Mouse (Mus musculus): ENCODE data around the gene Scube1. TPM values are rescaled to one million over a fixed set of nuclear protein-coding genes. Genes with fewer than 3 reads are reported as not detected.

Scube1 gene
- total and polyA plus RNA-seq, 3 experiments = not detected

DNA sequence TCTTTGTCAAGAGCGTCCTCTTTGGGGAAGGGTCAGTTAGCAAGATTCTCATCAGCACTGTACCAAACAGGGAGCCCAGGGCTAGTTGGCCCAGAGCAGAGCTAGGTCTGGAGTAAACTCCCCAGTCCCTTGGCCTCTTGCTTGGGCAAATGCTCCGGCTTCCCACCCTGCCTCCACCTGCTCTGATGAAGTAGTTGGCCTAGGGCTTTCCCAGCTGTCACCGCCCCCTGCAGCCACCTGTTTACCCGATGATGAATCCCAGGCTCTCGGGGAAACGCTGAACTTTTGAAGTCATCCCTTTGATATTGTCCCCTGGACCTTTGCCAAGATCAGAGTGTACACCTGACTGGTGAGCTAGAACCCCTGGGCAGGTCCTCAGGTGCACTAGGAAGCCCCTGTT lies 88.1 kb downstream of the Scube1 start:
- no peaks in the 10 kb centered on the region for H3K79me2 ChIP-seq (ENCODE audit: control insufficient read depth, insufficient read depth, low read length, poor library complexity)
- no peak overlapping the region for H3K9ac ChIP-seq (ENCODE audit: control insufficient read depth, low read depth, low read length, poor library complexity, severe bottlenecking)
- no peaks in the 10 kb centered on the region for H3K4me1 ChIP-seq (ENCODE audit: control insufficient read depth in 1 of 2, insufficient read depth in 2 of 2, low read length in 2 of 2)
- TF ChIP-seq RAD21 (IDR thresholded peaks at IDR 0.05; ENCODE audit: low read depth, low read length) = no peak
- no peak for TF ChIP-seq ELF1 (IDR thresholded peaks at IDR 0.05; ENCODE audit: low read depth, low read length)
- no peak for TF ChIP-seq EP300 (IDR thresholded peaks at IDR 0.05; ENCODE audit: low read depth in 1 of 2, low read length in 2 of 2)
- no peak for TF ChIP-seq E2F4 (IDR thresholded peaks at IDR 0.05; ENCODE audit: borderline replicate concordance, low read depth, low read length)
- no peak for TF ChIP-seq SIN3A (IDR thresholded peaks at IDR 0.05; ENCODE audit: low read length)
- TF ChIP-seq JUND (IDR thresholded peaks at IDR 0.05; ENCODE audit: low read depth, low read length) = no peak
- TF ChIP-seq RCOR1 (IDR thresholded peaks at IDR 0.05; ENCODE audit: low read depth, low read length) = no peak
- no peak for TF ChIP-seq KAT2A (conservative IDR thresholded peaks at IDR 0.05; ENCODE audit: low read depth, low read length)
- no peak for TF ChIP-seq CTCF (IDR thresholded peaks at IDR 0.05 in 2 of 3, conservative IDR thresholded peaks at IDR 0.05 in 1 of 3; ENCODE audit: control insufficient read depth in 1 of 3, insufficient read depth in 1 of 3, low read depth in 2 of 3, low read length in 3 of 3, poor library complexity in 1 of 3, severe bottlenecking in 1 of 3)
- no peak for TF ChIP-seq CHD1 (IDR thresholded peaks at IDR 0.05; ENCODE audit: low read depth, low read length)
- TF ChIP-seq ZKSCAN1 (IDR thresholded peaks at IDR 0.05; ENCODE audit: low read depth, low read length) = no peak
- no peak for TF ChIP-seq ETS1 (IDR thresholded peaks at IDR 0.05; ENCODE audit: low read depth, low read length)
- no peak for TF ChIP-seq MYB (IDR thresholded peaks at IDR 0.05; ENCODE audit: low read depth, low read length)
- TF ChIP-seq POLR2AphosphoS2 (IDR thresholded peaks at IDR 0.05; ENCODE audit: low read length) = no peak
- no peak for TF ChIP-seq MAFK (IDR thresholded peaks at IDR 0.05; ENCODE audit: borderline replicate concordance, low read depth, low read length)
- no peak for TF ChIP-seq HCFC1 (IDR thresholded peaks at IDR 0.05; ENCODE audit: low read depth, low read length)
- no peak for TF ChIP-seq MAX (IDR thresholded peaks at IDR 0.05; ENCODE audit: low read length)
- no peak for TF ChIP-seq ZMIZ1 (IDR thresholded peaks at IDR 0.05; ENCODE audit: low read depth, low read length)
- TF ChIP-seq ZNF384 (IDR thresholded peaks at IDR 0.05; ENCODE audit: low read depth, low read length) = no peak
- DNase-seq (ENCODE audit: low read depth, low spot score) = no peak
- no peak overlapping the region for H3K4me3 ChIP-seq (ENCODE audit: control insufficient read depth in 1 of 2, insufficient read depth in 1 of 2, low read depth in 2 of 2, low read length in 2 of 2)
- no peaks in the 10 kb centered on the region for H3K36me3 ChIP-seq (ENCODE audit: control insufficient read depth in 1 of 2, insufficient read depth in 2 of 2, low read length in 2 of 2)
- no peak overlapping the region for H3K27ac ChIP-seq (ENCODE audit: control insufficient read depth, low read depth, low read length)
- H3K9me3 ChIP-seq (replicated peaks; ENCODE audit: insufficient read depth, low read length) = no peaks in the 10 kb centered on the region
- H3K27me3 ChIP-seq (ENCODE audit: control insufficient read depth in 1 of 2, insufficient read depth in 2 of 2, low read length in 2 of 2) = no peaks in the 10 kb centered on the region; a peak in 1 of 4 replicates

DNA sequence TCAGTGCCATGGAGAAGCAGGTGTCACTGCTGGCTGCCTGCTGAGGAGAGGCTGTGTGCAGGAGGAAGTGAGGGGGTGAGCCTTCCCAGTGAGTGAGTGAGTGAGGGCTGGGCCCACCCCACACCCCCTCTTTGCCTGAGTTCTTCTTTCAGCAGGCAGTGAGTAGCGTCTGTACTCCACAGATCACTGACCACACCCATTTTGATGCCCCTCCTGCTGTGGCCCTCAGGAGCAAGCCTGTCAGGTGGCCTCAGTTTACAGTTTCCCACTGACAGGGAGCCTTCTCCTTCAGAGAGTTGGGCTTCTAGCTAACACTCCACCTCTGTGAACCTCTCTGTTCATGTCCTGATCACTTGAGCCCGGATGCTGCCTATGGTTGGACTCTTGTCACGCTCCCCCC lies 89.6 kb downstream of the Scube1 start:
- no peaks in the 10 kb centered on the region; a peak in 1 of 4 replicates for H3K27me3 ChIP-seq (ENCODE audit: control insufficient read depth in 1 of 2, insufficient read depth in 2 of 2, low read length in 2 of 2)
- no peak for DNase-seq (ENCODE audit: low read depth, low spot score)
- no peak overlapping the region for H3K9ac ChIP-seq (ENCODE audit: control insufficient read depth, low read depth, low read length, poor library complexity, severe bottlenecking)
- no peaks in the 10 kb centered on the region for H3K36me3 ChIP-seq (ENCODE audit: control insufficient read depth in 1 of 2, insufficient read depth in 2 of 2, low read length in 2 of 2)
- no peaks in the 10 kb centered on the region for H3K4me1 ChIP-seq (ENCODE audit: control insufficient read depth in 1 of 2, insufficient read depth in 2 of 2, low read length in 2 of 2)
- no peak overlapping the region for H3K27ac ChIP-seq (ENCODE audit: control insufficient read depth, low read depth, low read length)
- H3K4me3 ChIP-seq (ENCODE audit: control insufficient read depth in 1 of 2, insufficient read depth in 1 of 2, low read depth in 2 of 2, low read length in 2 of 2) = no peak overlapping the region
- no peaks in the 10 kb centered on the region for H3K9me3 ChIP-seq (replicated peaks; ENCODE audit: insufficient read depth, low read length)
- H3K79me2 ChIP-seq (ENCODE audit: control insufficient read depth, insufficient read depth, low read length, poor library complexity) = no peaks in the 10 kb centered on the region
- TF ChIP-seq ETS1 (IDR thresholded peaks at IDR 0.05; ENCODE audit: low read depth, low read length) (no peak), ZC3H11A (IDR thresholded peaks at IDR 0.05; ENCODE audit: low read depth, low read length) (no peak), CHD1 (IDR thresholded peaks at IDR 0.05; ENCODE audit: low read depth, low read length) (no peak), CHD2 (IDR thresholded peaks at IDR 0.05; ENCODE audit: low read length) (no peak), MYB (IDR thresholded peaks at IDR 0.05; ENCODE audit: low read depth, low read length) (no peak), POLR2A (IDR thresholded peaks at IDR 0.05; ENCODE audit: control insufficient read depth in 1 of 2, insufficient read depth in 1 of 2, low read depth in 1 of 2, low read length in 2 of 2, poor library complexity in 1 of 2) (no peak), MAZ (IDR thresholded peaks at IDR 0.05; ENCODE audit: low read depth, low read length) (no peak), HCFC1 (IDR thresholded peaks at IDR 0.05; ENCODE audit: low read depth, low read length) (no peak), TBP (IDR thresholded peaks at IDR 0.05; ENCODE audit: low read depth, low read length) (no peak), MEF2A (IDR thresholded peaks at IDR 0.05; ENCODE audit: extremely low read depth, insufficient replicate concordance, low read depth, low read length, poor library complexity, severe bottlenecking) (no peak), E2F4 (IDR thresholded peaks at IDR 0.05; ENCODE audit: borderline replicate concordance, low read depth, low read length) (no peak), POLR2AphosphoS5 (IDR thresholded peaks at IDR 0.05; ENCODE audit: borderline replicate concordance, low read depth, low read length) (no peak), POLR2AphosphoS2 (IDR thresholded peaks at IDR 0.05; ENCODE audit: low read length) (no peak), NELFE (IDR thresholded peaks at IDR 0.05; ENCODE audit: low read depth, low read length) (no peak), MYC (IDR thresholded peaks at IDR 0.05; ENCODE audit: low read depth, low read length) (no peak)
